Comparison of ENCODE assay signal across 12 mouse cellular contexts in the genomic region with DNA sequence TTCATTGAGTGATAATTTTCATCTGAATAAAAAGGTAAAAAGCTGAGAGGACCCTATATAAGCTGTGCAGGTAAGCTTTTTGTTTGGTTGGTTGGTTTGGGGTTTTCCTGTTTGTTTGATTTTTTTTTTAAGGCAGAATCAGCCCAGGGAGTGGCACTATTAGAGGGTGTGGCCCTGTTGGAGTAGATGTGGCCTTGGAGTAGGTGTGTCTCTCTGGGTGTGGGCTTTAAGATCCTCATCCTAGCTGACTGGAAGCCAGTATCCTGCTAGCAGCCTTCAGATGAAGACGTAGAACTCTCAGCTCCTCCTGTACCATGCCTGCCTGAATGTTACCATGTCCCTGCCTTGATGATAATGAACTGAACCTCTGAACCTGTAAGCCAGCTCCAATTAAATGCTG.
"Had no signal": no experiment of that assay in that cellular context is flagged by ENCODE, and none has a peak within 500 bp of the region (broad histone marks: within the 10 kb centered on the region; RNA-seq: fewer than 3 reads in every experiment).

No protein-coding gene starts in this region.

- H3K9ac ChIP-seq: limb, embryonic 13.5 days; midbrain, embryonic 13.5 days; stomach, embryonic 15.5 days had no signal

- DNase-seq: kidney, adult 9 months; kidney, postnatal 4 days; left cerebral cortex, postnatal 4 days; lung, adult 18-20 months; right cerebral cortex, postnatal 14 days; thymus, adult 2 months; thymus, postnatal 25 days had no signal

- H3K4me3 ChIP-seq: layer of hippocampus, adult 2 months; limb, embryonic 13.5 days; midbrain, embryonic 13.5 days; stomach, embryonic 15.5 days had no signal

- H3K36me3 ChIP-seq: limb, embryonic 13.5 days; midbrain, embryonic 13.5 days; stomach, embryonic 15.5 days had no signal

- H3K27me3 ChIP-seq: limb, embryonic 13.5 days; midbrain, embryonic 13.5 days; stomach, embryonic 15.5 days had no signal

- H3K9me3 ChIP-seq: limb, embryonic 13.5 days; midbrain, embryonic 13.5 days; stomach, embryonic 15.5 days had no signal

- ATAC-seq: midbrain, embryonic 13.5 days had no signal

- H3K27ac ChIP-seq: kidney, postnatal 0 days; layer of hippocampus, adult 2 months; limb, embryonic 13.5 days; midbrain, embryonic 13.5 days; stomach, embryonic 15.5 days had no signal

- H3K4me2 ChIP-seq: limb, embryonic 13.5 days; midbrain, embryonic 13.5 days; stomach, embryonic 15.5 days had no signal

- H3K4me1 ChIP-seq: stomach, embryonic 15.5 days had no signal
